Mouse (Mus musculus) cerebellum, adult 9-11 months (tissue): Measurements from ENCODE around the gene Ppm1l.

Experiments used
- DNase-seq: peaks from one replicate; pipeline ENCODE4 v3.0.0; 2022

Ppm1l gene

DNA sequence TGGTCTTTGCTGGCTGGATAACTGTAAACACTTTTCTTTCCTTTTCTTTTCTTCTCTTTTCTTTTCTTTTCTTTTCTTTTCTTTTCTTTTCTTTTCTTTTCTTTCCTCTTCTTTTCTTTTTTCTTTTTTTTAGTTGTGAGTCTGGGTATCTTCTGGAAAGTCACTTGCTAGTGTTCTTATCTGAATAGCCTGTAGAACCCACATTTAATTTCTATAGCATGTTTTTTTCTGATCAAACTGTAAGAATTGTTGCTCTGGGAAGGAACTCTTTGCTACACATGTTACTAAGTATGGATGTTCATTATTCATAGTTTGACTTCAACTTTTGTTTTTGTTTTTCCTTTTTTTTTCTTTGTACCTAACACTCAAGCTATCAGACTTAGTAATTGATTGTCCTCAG lies 24.3 kb downstream of the Ppm1l start:
- DNase-seq, result no peak

DNA sequence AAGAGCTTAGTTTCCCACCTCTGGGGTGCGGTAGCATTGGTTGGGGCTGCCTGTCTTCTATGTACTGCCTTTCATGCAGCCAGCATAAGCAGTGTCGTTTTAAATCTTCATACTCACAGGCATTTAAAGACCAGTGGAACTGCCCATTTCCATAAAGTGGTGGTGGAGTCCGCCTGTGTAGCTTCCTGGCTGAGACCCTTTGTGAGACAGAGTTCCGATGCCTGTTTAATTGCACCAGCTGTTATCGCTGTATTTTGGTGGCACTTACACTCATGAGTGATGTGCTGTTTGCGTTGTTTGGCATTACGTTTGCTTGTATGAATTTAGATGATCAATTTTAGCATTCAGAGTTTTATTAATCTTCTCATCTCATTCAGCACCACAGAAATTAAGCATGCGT lies 24.9 kb downstream of the Ppm1l start:
- DNase-seq, result no peak

DNA sequence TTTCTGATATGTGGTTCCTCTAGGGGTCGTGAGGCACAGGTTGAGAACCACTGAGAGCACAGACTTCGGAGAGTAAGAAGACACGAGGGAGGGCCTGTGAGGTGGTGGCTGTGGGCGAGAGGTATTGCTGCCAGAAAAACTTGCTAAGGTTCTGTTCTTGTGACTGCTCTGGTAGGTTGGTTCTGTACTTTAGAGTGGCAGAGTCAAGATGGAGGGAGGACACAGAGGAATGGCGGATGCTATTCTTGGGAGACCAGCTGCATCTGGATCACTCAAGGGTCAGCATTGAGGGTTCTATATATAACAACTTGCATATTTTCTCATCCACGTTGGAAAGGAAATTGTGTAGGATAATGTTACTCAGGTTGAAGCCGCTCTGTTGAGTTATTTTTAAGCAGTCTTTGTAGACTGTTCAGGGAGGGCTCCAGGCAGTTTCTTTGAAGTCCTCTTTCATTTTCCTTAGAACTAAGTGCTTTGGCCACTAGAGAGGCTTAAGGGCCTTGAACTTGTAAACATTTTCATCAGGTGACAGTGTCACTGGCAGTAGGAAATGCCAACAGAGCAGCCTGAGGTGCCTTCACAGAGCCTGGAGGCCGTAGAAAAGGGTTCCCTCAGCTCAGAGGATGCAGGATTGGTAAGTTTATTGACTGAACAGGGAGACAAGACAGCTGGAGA lies 25.7 kb downstream of the Ppm1l start:
- DNase-seq, result no peak

DNA sequence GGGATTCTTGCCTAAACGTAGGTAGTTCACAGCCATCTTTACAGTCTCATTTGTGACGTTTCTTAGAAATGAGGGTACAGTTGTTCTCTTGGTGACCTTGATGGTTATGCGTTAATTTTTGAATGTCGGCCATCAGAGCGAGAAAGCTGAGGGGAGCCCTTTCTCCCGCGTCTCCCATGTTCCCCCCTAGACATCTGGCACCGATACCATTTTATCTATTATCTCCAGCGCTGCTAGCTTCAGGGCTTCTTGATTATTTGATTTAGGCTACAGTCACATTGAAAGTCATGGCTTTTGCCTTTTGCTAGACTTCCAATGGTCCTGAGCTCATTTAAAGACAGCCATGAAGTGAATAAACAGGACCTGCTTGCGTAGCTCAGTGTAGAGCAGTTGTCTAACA lies 26.5 kb downstream of the Ppm1l start:
- no peak for DNase-seq

DNA sequence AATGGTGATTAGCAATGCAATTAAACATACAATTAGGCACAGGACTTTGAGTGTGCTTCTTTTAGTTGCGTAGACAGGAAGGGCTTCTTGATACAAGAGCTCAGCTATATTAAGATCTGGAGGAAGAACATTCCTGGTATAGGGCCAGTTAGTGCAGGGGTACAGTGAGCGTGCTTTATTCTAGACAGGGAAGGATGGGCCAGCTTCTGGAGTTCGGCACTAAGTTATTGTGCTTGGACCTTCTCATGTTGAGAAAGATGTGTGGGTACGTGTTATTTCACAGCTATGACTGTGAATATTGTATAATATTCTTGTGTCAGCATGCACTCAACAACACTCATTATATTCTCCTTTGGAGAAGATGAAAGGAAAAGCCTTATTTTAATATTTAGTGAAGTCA lies 29.9 kb downstream of the Ppm1l start:
- DNase-seq, result no peak

DNA sequence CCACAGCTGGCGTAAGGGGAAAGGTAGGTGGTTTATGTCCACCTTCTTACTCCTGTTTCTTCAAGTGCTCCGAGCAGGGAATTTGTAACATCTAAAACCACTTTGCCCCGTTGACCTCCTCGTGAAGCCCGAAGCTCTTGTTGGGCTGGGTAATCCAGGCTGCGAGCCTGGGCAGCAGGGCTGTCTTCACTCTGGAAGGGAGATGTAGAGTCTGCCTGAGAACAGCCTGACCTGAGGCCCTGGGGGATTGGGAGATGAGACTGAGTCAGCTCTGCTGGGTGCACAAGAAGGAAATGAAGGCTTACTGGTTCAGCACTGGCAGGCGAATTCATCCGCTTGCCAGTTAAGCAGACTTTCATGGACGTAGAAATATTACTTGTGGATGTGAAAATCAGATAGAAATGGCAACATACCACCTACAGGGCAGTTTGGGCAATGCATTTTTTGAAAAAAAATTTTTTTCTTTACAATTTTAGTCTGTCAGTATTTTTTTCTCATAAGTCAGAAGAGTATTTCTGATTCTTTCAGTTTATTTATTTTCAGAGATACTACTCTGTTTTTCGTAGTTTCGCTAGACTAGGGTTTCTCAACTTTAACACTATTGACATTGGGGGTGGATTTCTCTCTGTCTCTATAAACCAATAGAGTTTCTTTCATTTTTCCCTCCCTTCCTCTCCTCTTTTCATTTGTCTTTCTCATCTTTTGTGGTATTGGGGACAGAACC lies 31.7 kb downstream of the Ppm1l start:
- no peak for DNase-seq

DNA sequence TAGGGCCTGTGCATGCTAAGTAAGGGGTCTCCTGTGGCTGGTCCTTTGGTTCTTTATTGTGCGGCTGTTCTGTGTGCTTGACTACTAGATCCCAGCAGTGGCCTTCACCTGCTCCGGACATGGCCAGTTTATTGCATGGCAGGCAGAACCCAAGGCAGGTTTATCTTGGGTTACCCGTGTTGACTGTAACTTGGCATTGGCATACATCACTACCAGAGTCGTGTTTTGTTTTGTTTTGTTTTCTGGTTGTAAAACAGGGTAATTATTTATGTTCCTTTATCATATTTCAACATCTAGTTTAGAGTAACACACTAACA lies 32.2 kb downstream of the Ppm1l start:
- no peak for DNase-seq

DNA sequence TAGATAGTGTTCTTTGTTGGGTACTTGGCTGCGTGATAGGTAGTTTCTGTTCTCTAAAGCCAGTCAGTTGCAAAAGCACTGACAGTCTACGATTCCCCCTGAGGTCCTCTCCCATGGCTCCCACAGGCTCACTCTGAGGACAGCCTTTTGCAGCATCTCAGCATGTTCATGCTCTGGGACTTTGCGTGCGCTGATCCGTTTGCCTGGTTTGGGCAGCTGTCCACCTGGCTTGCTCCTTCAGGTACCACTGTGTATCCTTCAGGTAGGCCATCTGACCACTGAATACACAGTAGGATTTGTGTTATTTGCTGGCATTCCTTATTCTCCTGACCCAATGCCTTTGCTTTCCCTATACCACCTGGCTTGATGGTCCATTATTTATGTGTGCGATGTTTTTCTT lies 33.3 kb downstream of the Ppm1l start:
- DNase-seq, result peak; percentile 88

DNA sequence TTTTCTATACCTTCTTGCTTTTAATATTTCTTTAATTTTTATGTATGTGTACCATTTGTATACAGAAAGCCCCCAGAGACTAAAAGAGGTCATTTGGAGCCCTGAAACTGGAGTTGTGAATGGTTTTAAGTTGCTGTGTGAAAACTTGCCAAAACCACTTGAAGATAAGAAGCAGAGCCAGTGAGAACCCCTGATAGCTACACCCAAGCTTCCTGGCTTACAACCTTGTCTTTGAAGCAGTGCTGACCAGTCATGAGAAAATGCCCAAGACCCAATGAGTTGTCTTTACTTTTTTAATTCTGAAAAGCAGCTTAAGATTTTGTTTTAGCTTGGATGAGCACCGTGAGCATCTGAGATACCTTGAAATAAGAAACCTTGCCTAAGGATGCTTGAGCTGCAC lies 35.5 kb downstream of the Ppm1l start:
- DNase-seq, result no peak

DNA sequence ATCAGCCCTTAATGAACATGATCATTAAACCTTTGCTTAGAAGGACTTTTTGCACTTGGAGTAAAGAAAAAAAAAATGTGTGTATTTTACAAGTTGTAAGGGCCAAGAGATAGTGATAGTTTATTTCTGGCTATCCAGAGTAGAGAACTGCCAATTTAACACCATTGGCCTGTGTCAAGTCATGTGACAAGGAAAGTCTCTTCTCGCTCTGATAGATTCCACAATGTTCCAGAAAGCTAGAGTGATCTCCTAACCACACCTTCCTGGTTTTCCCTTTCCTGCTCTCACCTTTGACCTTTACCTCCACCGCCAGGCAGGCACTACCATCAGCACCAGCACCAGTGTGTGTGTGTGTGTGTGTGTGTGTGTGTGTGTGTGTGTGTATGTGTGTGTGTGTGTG lies 38.0 kb downstream of the Ppm1l start:
- DNase-seq, result peak; percentile 0

DNA sequence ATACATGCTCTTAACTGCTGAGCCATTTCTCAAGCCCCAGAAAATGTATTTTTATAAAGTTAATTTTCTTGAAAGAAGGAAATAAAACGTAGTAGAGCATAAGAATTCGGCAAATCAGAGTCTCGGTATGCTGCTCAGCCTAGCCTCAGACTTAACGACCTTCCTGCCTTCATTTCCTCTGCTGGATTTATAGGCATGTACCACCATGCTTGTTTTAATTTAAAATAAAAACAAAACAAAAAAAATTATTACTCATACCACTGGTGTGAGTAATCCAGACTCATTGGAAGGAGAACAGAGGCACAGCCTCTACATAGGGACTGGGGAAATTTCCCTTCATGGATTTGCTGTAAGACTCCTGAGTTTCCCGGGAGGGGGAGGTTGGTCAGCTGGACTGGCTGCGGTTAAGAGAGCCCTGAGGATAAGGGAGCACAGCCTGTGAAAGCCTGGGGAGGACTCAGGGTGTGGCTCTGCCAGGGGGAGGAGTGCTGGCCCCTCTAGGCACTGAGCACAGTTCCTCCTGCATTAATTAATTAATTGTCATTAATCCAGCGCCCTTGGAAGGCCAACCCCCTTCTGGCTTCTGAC lies 39.5 kb downstream of the Ppm1l start:
- DNase-seq, result no peak

DNA sequence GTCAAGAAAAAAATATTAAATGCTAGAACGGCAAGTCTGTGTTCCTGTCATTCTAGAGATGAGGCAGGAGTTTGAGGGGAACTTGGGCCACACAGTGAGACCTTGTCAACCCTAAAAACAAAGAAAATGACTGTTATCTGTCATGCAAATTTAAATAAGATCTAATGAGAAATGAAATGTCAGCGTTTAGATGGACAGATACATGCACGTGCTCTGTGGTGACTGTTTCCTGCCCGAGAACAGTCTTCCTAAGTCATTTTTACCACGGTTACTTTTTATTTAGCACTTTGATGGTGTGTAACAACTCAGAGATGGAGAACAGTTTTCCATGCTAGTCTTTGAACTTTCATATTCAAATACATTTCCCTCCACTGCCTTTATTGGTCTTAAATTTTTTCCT lies 40.1 kb downstream of the Ppm1l start:
- no peak for DNase-seq

DNA sequence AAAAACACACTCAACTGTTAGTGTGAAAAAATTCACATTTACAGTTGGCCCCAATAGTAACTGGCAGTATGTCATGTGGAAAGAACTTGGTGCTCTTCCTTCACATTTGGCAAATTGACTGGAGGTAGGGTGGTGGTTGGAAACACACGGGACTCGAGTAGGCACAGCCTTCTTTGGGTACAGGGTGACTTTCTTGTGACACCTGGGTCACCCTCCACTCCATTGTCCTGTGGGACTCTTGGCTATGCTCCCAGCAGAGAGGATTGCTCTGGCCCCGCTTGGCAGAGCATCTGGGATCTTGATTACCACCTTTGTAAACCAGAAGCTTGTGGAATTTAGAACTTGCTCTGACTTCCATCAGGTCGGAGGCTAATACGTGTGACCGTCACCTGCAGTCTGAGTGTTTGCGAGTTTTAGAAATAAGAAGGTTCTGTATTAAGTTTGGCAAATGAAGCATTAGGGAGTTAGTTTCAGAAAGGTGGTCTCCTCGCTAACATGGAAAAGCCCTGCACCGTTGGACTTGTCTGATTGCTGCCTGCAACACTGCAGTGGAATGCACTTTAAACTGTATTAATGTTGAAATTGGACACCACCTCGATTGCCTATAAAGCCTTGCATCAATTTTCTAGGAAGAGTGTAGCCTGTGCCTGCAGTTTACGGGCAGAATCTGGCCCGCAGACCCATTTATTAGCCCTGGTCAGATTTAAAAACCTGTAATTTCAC lies 41.4 kb downstream of the Ppm1l start:
- DNase-seq, result peak; percentile 69

DNA sequence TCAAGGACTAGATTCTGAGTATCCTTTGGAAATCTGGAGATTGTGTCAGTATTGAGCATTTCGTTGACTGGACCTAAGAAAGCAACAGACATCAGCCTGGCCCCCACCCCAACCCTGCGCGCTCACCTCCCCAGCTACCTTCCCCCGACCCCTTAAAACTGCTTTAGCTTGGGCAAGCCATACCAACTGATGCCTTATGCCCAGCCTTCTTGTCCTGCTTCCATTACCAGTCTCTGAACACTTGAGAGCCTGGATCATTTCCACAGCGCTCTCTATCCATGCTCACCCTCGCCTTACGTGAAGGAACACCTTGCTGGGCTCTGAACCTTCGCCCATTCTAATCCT lies 41.9 kb downstream of the Ppm1l start:
- DNase-seq, result no peak

DNA sequence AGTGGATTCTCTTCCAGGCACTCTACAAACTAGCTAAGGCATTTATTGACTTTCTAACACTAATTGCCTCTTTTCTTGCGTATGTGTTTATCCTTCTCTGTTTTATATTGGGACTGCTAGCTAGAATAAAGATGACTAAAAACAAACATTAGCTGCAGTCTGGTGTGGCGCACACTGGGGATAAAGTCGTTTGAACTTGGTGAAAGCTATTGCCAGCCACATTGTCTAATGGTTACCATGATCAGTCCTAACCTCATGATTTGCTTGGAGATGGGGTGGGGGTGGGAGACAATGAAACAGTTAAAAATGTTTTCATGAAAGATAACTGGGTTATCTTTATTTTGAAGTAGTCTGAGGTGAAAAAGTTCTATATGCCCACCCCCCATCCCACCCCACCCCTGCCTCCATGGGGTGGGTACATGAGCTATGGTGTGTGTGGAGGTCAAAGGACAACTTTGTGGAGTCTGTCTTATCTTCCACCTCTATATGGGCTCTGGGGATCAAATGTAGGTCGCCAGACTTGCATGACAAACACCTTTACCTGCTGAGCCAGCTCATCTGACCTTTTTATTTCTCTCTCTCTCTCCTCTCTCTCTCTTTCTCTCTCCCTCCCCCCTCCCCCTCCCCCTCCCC lies 43.7 kb downstream of the Ppm1l start:
- DNase-seq, result no peak

DNA sequence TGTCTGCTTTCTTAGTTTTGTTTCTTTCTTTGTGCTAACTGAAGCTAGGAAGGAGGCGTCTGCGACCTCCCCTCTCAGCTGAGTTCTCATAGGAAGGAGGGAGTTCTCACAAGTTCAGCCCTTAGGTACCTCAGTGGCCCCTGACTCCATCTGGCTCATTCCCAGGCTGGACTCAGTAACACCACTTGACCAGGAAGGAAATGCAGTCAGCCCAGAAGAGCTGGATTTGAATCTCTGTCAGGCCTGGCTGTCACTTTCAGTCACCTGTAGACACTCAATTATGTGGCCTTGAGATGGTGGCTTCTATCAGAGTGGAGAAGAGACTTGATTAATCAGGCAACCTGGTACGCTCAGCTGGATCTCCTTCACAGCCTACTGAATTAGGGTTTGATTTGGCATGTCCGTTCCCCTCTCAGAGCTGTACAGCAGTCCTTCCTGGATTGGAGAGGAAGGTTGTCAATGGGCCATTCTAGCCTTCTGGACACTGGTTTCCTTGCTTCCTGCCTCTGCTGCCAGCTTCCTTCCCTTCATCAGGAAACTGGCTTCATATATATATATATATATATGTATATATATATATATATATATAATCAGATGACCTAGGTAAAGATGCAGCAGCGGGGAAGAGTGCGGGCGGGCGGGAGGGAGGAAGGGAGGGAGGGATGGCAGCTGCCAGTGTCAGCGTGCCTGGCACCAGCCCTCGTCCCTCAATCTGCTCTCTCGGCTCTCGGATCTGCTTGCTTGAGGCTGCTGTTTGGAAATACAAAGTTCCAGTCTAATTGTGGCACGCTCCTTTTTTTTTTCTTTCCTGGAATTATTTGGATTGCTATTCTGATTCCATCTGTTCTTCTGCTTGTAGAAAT lies 45.1 kb downstream of the Ppm1l start:
- peak; percentile 86 for DNase-seq

DNA sequence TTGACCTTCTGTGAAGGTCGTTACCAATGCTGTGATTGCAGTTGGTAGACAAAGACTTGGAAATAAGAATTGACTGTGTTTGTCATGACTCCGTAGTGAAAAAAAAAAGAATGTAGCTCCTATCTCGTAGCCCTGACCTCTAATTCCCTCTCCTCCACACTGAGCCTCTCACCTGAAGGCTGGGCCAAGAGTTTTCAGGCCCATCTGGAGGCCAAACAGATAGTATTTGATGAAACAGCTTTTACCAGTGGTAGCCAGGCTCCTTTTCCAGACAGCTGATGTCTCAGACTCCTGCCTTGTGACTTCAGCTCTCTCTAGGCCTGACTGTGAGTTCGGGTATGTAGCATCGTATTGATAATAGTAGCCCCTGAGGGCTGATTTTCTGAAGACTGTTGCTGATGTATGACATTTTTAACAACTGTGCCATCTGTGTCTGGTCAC lies 45.7 kb downstream of the Ppm1l start:
- peak; percentile 71 for DNase-seq

DNA sequence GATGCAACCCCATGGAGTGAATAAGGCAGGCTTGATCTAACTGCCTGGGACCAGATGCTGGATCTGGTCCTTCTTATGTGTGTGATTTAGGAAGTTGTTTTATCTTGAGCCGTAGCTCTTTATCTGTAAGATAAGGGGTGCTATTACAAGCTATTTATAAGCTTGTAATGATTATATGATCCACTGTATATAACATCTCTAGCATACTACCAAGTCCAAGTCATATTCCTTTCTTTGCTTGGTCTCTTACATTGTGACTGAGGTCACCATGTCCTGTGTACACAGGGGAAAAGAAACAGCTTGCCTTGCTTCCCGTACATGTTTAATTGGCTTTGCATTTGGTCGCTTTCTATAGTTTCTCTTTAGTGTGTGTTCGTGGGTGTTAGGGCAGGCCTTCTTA lies 46.2 kb downstream of the Ppm1l start:
- DNase-seq, result no peak

DNA sequence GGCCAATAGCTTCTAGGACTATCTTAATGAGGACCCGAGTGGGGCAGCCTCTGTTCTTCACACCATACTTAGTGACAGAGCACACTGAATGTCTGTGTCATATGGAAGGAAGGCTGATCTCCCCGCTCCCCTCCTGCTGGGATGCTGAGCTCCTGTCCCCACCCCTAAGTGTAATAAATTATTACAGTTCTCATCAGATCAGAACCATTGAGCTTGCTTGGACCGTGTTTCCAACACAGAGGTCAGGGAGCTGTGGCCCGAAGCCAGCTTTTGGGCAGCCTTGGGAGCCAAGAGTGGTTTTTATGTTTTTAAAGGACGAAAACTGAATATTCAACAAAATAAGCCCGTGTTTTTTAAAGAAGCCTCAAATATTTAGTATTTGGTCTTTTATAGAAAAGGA lies 47.5 kb downstream of the Ppm1l start:
- no peak for DNase-seq

DNA sequence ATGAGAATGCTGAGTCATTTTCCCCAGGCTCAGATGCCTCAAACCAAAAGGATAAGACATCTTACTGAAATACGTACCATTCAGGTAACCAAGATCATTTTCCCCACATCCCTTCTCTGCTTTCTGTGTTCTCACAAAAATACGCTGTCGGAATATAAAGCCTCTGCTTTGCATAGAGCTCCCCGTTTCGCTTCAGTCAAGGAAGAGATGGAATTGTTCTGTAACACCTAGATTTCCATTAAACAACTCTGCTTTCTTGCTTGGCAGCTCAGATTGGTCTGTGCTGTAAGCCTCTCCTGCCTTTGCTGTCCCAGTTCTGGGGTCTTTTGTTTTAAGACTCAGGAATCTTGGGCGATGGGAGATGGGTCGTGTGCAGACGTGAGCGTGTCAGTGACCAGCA lies 51.3 kb downstream of the Ppm1l start:
- no peak for DNase-seq

DNA sequence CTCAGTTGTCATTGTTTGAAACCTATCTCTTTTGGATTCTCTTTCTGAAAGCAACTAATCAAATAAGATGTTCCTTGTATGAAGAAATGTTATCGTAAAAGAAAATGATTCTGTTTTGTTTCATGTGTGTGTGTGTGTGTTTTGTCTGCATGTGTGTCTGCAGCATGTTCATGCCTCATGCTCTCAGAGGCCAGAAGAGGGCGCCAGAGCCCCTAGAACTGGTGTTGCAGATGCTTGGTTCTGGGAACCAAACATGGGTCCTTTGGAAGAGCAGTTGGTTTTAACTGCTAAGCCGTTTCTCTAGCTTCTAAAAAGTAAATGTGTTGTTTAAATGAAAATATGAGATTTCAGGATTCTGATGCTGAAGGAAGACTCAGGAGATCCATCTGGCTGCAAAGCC lies 56.1 kb downstream of the Ppm1l start:
- no peak for DNase-seq

DNA sequence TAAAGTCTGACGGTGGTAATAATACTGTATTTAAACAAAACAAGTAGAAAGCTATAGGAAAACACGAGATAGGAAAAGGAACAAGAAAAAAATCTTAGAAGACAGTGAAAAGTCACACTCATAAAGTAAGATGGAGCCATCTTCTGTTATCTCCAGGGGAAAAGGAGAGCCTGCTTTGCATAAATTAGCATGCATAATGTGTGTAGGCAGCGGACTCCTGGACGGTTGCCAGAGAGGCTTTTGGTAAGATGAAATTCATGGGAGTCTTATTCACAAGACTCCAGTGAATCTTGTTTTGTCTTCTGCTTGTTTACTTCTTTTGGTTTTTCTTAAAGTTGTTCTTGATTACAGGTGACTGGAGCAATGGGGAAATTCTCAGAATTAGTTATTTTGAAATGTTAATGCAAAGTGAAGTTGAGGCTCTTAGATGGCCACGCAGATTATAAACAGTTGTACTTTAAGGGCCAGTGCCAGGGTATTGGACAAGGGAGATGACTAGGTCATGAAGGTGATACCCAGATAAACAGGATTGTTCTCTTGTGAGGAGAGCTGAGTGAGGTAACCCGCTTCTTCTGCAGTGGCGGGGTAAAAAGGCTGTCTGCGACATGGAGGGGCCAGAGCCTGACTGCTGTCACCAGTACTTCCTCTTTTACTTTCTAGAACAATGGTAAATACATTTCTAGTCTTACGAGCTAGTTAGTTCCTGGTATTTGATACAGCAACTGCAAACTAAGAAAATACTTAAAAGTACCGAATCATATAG lies 57.1 kb downstream of the Ppm1l start:
- DNase-seq, result no peak
